Mouse (Mus musculus) kidney, embryonic 16.5 days (tissue): Measurements from ENCODE around the gene Dgkk. TPM values are rescaled to one million over a fixed set of nuclear protein-coding genes. Genes with fewer than 3 reads are reported as not detected.
"Not testable (repeated sequence)": the region's sequence is repeated elsewhere in the genome, so short reads cannot be mapped to it uniquely, and the experiment has no call there.

Source experiments
- ATAC-seq: fragments of 200-750 bp; cut with Nextera tagmentation; 2 replicates; pipeline ENCODE4 v1.8.0; 2017; ENCODE audit warnings: moderate TSS enrichment; ENCODE audit not compliant: low FRiP score, low TSS enrichment
- H3K27ac ChIP-seq: fragments of 300-500 bp; sonication (generic); 2 replicates; pipeline ENCODE4 v1.5.1; 2014; ENCODE audit warnings: low read length
- H3K27me3 ChIP-seq: fragments of 300-500 bp; sonication (generic); 2 replicates; pipeline ENCODE4 v1.6.1; 2014; ENCODE audit warnings: low read length, control low read depth, mixed read lengths; ENCODE audit not compliant: insufficient read depth
- H3K36me3 ChIP-seq: fragments of 300-500 bp; sonication (generic); 2 replicates; pipeline ENCODE4 v1.6.1; 2014; ENCODE audit warnings: low read length, control low read depth, mixed read lengths; ENCODE audit not compliant: insufficient read depth
- H3K4me1 ChIP-seq: fragments of 300-500 bp; sonication (generic); 2 replicates; pipeline ENCODE4 v1.6.1; 2014; ENCODE audit warnings: low read length, control low read depth, mixed read lengths; ENCODE audit not compliant: insufficient read depth
- H3K4me2 ChIP-seq: fragments of 300-500 bp; sonication (generic); replicated peaks from 2 replicates; pipeline ENCODE4 v1.6.1; 2014; ENCODE audit warnings: low read depth, low read length
- H3K4me3 ChIP-seq: fragments of 300-500 bp; sonication (generic); 2 replicates; pipeline ENCODE4 v1.5.1; 2014; ENCODE audit warnings: mild to moderate bottlenecking, low read length
- H3K9ac ChIP-seq: fragments of 300-500 bp; sonication (generic); replicated peaks from 2 replicates; pipeline ENCODE4 v1.6.1; 2014; ENCODE audit warnings: low read length
- H3K9me3 ChIP-seq: fragments of 300-500 bp; sonication (generic); 2 replicates; pipeline ENCODE4 v1.6.1; 2016; ENCODE audit warnings: low read length, control low read depth
- WGBS: fragments of 180-500 bp; shearing (Covaris S2); extraction: QIAGEN DNeasy Blood & Tissue Kit; methylation state at CpG from one replicate; pipeline ENCODE4 v1.1.7; 2014; 5-methylcytosine and 5-hydroxymethylcytosine counted together
- polyA plus RNA-seq: library from polyadenylated mRNA; unstranded; fragments of >200 nt; fragmentation: Nextera tagmentation; extraction: Ambion mirVana; gene quantifications from 2 replicates; pipeline ENCODE4 v1.2.1, GENCODE M21; 2015

Dgkk gene
- 0.21 and 0.24 TPM in 2 replicates for polyA plus RNA-seq

- H3K36me3 ChIP-seq, H3K4me1 ChIP-seq, H3K27ac ChIP-seq, H3K9ac ChIP-seq, ATAC-seq, H3K9me3 ChIP-seq: not testable (repeated sequence)
- WGBS, result 22% methylated on average over 19 of the region's 30 CpGs
- Histone ChIP-seq H3K4me3 (peak within 1 kb of the TSS; percentile 44), H3K4me2 (peak within 1 kb of the TSS; percentile 61), H3K27me3 (peaks cover 27% of the 10 kb centered on the region)
These were observed at the start of gene Dgkk for GRCm38 (mm10) chrX:6779006-6779405. TSS of gene Dgkk (plus strand) at chrX:6779306.

GRCm38 (mm10) chrX:6733998-6734397, 45.1 kb upstream of the Dgkk start:
- H3K36me3 ChIP-seq, result no peaks in the 10 kb centered on the region
- WGBS, result 63% methylated on average over 3 of the region's 3 CpGs
- H3K4me3 ChIP-seq, result no peak overlapping the region
- ATAC-seq, result no peak
- no peaks in the 10 kb centered on the region for H3K27me3 ChIP-seq
- H3K4me2 ChIP-seq, result no peak overlapping the region
- H3K27ac ChIP-seq, result no peak overlapping the region
- no peak overlapping the region for H3K9ac ChIP-seq
- H3K9me3 ChIP-seq, result no peaks in the 10 kb centered on the region
- H3K4me1 ChIP-seq, result no peaks in the 10 kb centered on the region

GRCm38 (mm10) chrX:6750714-6751113, 28.4 kb upstream of the Dgkk start:
- no peak overlapping the region for H3K27ac ChIP-seq
- H3K9me3 ChIP-seq, result no peaks in the 10 kb centered on the region
- no peaks in the 10 kb centered on the region for H3K27me3 ChIP-seq
- H3K4me1 ChIP-seq, result 0 out of 2 replicates have a peak, but pooled peaks cover 3% of the 10 kb centered on the region
- no peak overlapping the region for H3K4me3 ChIP-seq
- no peaks in the 10 kb centered on the region for H3K36me3 ChIP-seq
- no peak for ATAC-seq
- no peak overlapping the region for H3K4me2 ChIP-seq
- H3K9ac ChIP-seq, result no peak overlapping the region
- WGBS, result 50% methylated on average over 1 of the region's 1 CpGs

GRCm38 (mm10) chrX:6751549-6752047, 27.5 kb upstream of the Dgkk start:
- Histone ChIP-seq H3K36me3 (no peaks in the 10 kb centered on the region), H3K4me3 (no peak overlapping the region), H3K27ac (no peak overlapping the region), H3K4me1 (0 out of 2 replicates have a peak, but pooled peaks cover 3% of the 10 kb centered on the region), H3K9me3 (no peaks in the 10 kb centered on the region), H3K27me3 (no peaks in the 10 kb centered on the region), H3K9ac (no peak overlapping the region), H3K4me2 (no peak overlapping the region)
- ATAC-seq, result no peak
- 32% methylated on average over 6 of the region's 6 CpGs for WGBS

GRCm38 (mm10) chrX:6777489-6778249, 1.4 kb upstream of the Dgkk start:
- no peaks in the 10 kb centered on the region for H3K36me3 ChIP-seq

GRCm38 (mm10) chrX:6778250-6778637, 862 bp upstream of the Dgkk start:
- no peak overlapping the region for H3K9ac ChIP-seq
- 23% methylated on average over 24 of the region's 24 CpGs for WGBS
- H3K4me1 ChIP-seq, result no peaks in the 10 kb centered on the region
- H3K4me3 ChIP-seq, result peak overlapping the region; percentile 44
- no peaks in the 10 kb centered on the region for H3K9me3 ChIP-seq
- peak; percentile 91; the same call in 1 of the 2 replicates for ATAC-seq
- H3K4me2 ChIP-seq, result peak overlapping the region; percentile 61
- H3K27ac ChIP-seq, result no peak overlapping the region
- peaks cover 27% of the 10 kb centered on the region for H3K27me3 ChIP-seq
- no peaks in the 10 kb centered on the region for H3K36me3 ChIP-seq

More at GRCm38 (mm10) chrX:6777489-6778249, 1.4 kb upstream of the Dgkk start:
- Histone ChIP-seq H3K9ac (no peak overlapping the region), H3K4me1 (no peaks in the 10 kb centered on the region), H3K27me3 (peaks cover 27% of the 10 kb centered on the region), H3K27ac (no peak overlapping the region), H3K4me2 (peak overlapping the region; percentile 61), H3K4me3 (peak overlapping the region; percentile 44), H3K9me3 (no peaks in the 10 kb centered on the region)
- 35% methylated on average over 13 of the region's 13 CpGs for WGBS
- ATAC-seq, result peak; percentile 35; the same call in 1 of the 2 replicates

GRCm38 (mm10) chrX:6779969-6780539, 948 bp downstream of the Dgkk start:
- Histone ChIP-seq H3K4me2 (peak overlapping the region; percentile 15; the same call in 1 of the 2 replicates), H3K27me3 (peaks cover 27% of the 10 kb centered on the region), H3K4me3 (0 out of 2 replicates have a peak overlapping the region, but pooled peaks have one; percentile 6), H3K4me1 (no peaks in the 10 kb centered on the region), H3K27ac (no peak overlapping the region), H3K36me3 (no peaks in the 10 kb centered on the region), H3K9ac (no peak overlapping the region), H3K9me3 (no peaks in the 10 kb centered on the region)
- WGBS, result 24% methylated on average over 16 of the region's 16 CpGs
- ATAC-seq, result 0 out of 2 replicates have a peak, but pooled peaks have one; percentile 31

- Histone ChIP-seq H3K27me3 (no peaks in the 10 kb centered on the region), H3K9me3 (no peaks in the 10 kb centered on the region), H3K4me1 (no peaks in the 10 kb centered on the region), H3K4me3 (no peak overlapping the region), H3K36me3 (no peaks in the 10 kb centered on the region), H3K27ac (no peak overlapping the region), H3K9ac (no peak overlapping the region), H3K4me2 (no peak overlapping the region)
- 34% methylated on average over 2 of the region's 2 CpGs for WGBS
- ATAC-seq, result no peak
These were observed 53.4 kb downstream of the Dgkk start for GRCm38 (mm10) chrX:6832553-6832952.

- Histone ChIP-seq H3K9me3 (no peaks in the 10 kb centered on the region), H3K4me1 (no peaks in the 10 kb centered on the region), H3K27ac (no peak overlapping the region), H3K4me3 (no peak overlapping the region), H3K9ac (no peak overlapping the region), H3K4me2 (no peak overlapping the region), H3K36me3 (no peaks in the 10 kb centered on the region), H3K27me3 (no peaks in the 10 kb centered on the region)
- ATAC-seq, result no peak
- WGBS, result 61% methylated on average over 3 of the region's 3 CpGs
These were observed 74.4 kb downstream of the Dgkk start for GRCm38 (mm10) chrX:6853466-6853865.

- WGBS, result 82% methylated on average over 5 of the region's 5 CpGs
- H3K9me3 ChIP-seq, result no peaks in the 10 kb centered on the region
- no peaks in the 10 kb centered on the region for H3K27me3 ChIP-seq
- ATAC-seq, result no peak
- no peak overlapping the region for H3K4me2 ChIP-seq
- no peak overlapping the region for H3K9ac ChIP-seq
- no peaks in the 10 kb centered on the region for H3K4me1 ChIP-seq
- no peaks in the 10 kb centered on the region for H3K36me3 ChIP-seq
- no peak overlapping the region for H3K4me3 ChIP-seq
- no peak overlapping the region for H3K27ac ChIP-seq
These were observed 75.0 kb downstream of the Dgkk start for GRCm38 (mm10) chrX:6854136-6854535.
